Mouse (Mus musculus) megakaryocyte, adult 5-6 weeks (primary cell): ENCODE results near the gene Krtap13. TPM values are rescaled to one million over a fixed set of nuclear protein-coding genes. Genes with fewer than 3 reads are reported as not detected.
A peak's percentile ranks its signal among the peaks of the same experiment; 100 is the strongest.
"Not testable (repeated sequence)": the region's sequence is repeated elsewhere in the genome, so short reads cannot be mapped to it uniquely, and the experiment has no call there.

ENCODE experiments used
- ATAC-seq: 2 replicates; pipeline ENCODE4 v1.8.0; 2016; ENCODE audit warnings: mild to moderate bottlenecking, inconsistent platforms; ENCODE audit not compliant: poor library complexity, severe bottlenecking
- total RNA-seq, 2 experiments: library from RNA; stranded (forward) in 1 of 2; stranded (reverse) in 1 of 2; fragments of 153-499, 151-499 nt in 1 of 2; fragments of 221-1000, 200-1000 nt in 1 of 2; gene quantifications; 2 replicates each; pipeline versions ENCODE4 v1.2.3 to v1.2.4; 2015 to 2017

Krtap13 gene
- total RNA-seq (2015), result not detected in 2 replicates
- not detected in 2 replicates for total RNA-seq (2017)

- not testable (repeated sequence) for ATAC-seq
Measured at GRCm38 (mm10) chr16:88751535-88751934, at the start of gene Krtap13. Krtap13 (minus strand) TSS chr16:88751635.

- ATAC-seq, result no peak
Measured at GRCm38 (mm10) chr16:88786786-88787185, 35.4 kb upstream of the Krtap13 start.

- ATAC-seq, result no peak
Measured at GRCm38 (mm10) chr16:88777596-88777995, 26.2 kb upstream of the Krtap13 start, which contains the start of gene Gm5965. Gm5965 (plus strand) TSS chr16:88777896.

- no peak for ATAC-seq
Measured at GRCm38 (mm10) chr16:88774106-88774505, 22.7 kb upstream of the Krtap13 start, which contains the start of gene 2310057N15Rik. 2310057N15Rik (minus strand) TSS chr16:88774206.

- not testable (repeated sequence) for ATAC-seq
Measured at GRCm38 (mm10) chr16:88758547-88758946, 7.1 kb upstream of the Krtap13 start, which contains the start of gene 2310034C09Rik. 2310034C09Rik (plus strand) TSS chr16:88758847.

- ATAC-seq, result no peak
Measured at GRCm38 (mm10) chr16:88747943-88748342, 3.5 kb downstream of the Krtap13 start.

- no peak for ATAC-seq
Measured at GRCm38 (mm10) chr16:88744750-88745340, 6.6 kb downstream of the Krtap13 start.

GRCm38 (mm10) chr16:88735391-88735790 is 16.0 kb downstream of the Krtap13 start:
- ATAC-seq, result no peak

- no peak for ATAC-seq
Measured at GRCm38 (mm10) chr16:88728812-88729275, 22.6 kb downstream of the Krtap13 start, which contains the start of gene Krtap13-1. Krtap13-1 (plus strand) TSS chr16:88728862.

GRCm38 (mm10) chr16:88720031-88720430 is 31.4 kb downstream of the Krtap13 start:
- no peak for ATAC-seq

GRCm38 (mm10) chr16:88716549-88716948 is 34.9 kb downstream of the Krtap13 start:
- ATAC-seq, result no peak

- ATAC-seq, result no peak
Measured at GRCm38 (mm10) chr16:88711245-88711644, 40.2 kb downstream of the Krtap13 start.

- ATAC-seq, result no peak
Measured at GRCm38 (mm10) chr16:88710757-88711156, 40.7 kb downstream of the Krtap13 start.

- ATAC-seq, result peak; percentile 33; the same call in 1 of the 2 replicates
Measured at GRCm38 (mm10) chr16:88707496-88708012, 43.9 kb downstream of the Krtap13 start, which contains the start of gene 2310061N02Rik. 2310061N02Rik (minus strand) TSS chr16:88707962.

GRCm38 (mm10) chr16:88701072-88701864 is 50.2 kb downstream of the Krtap13 start:
- ATAC-seq, result peak; percentile 43

Other genes starting within 250 kb of the Krtap13 start
- not detected in 2 replicates for gene Cldn17, start 244.7 kb downstream of the Krtap13 start, total RNA-seq (2015)
- gene Cldn17, start 244.7 kb downstream of the Krtap13 start, total RNA-seq (2017), result not detected in 2 replicates
- not detected in 2 replicates for gene Cldn8, start 188.5 kb downstream of the Krtap13 start, total RNA-seq (2015)
- gene Cldn8, start 188.5 kb downstream of the Krtap13 start, total RNA-seq (2017), result not detected in 2 replicates
- not detected in 2 replicates for gene Krtap24-1, start 139.4 kb downstream of the Krtap13 start, total RNA-seq (2015)
- not detected in 2 replicates for gene Krtap24-1, start 139.4 kb downstream of the Krtap13 start, total RNA-seq (2017)
- not detected in 2 replicates for gene 2310079G19Rik, start 124.0 kb downstream of the Krtap13 start, total RNA-seq (2015)
- not detected in 2 replicates for gene 2310079G19Rik, start 124.0 kb downstream of the Krtap13 start, total RNA-seq (2017)
- not detected in 2 replicates for gene Krtap26-1, start 103.8 kb downstream of the Krtap13 start, total RNA-seq (2015)
- not detected in 2 replicates for gene Krtap26-1, start 103.8 kb downstream of the Krtap13 start, total RNA-seq (2017)
- gene Krtap27-1, start 80.0 kb downstream of the Krtap13 start, total RNA-seq (2015), result not detected in 2 replicates
- gene Krtap27-1, start 80.0 kb downstream of the Krtap13 start, total RNA-seq (2017), result not detected in 2 replicates
- gene 2310061N02Rik, start 43.7 kb downstream of the Krtap13 start, total RNA-seq (2015), result not detected in 2 replicates
- gene 2310061N02Rik, start 43.7 kb downstream of the Krtap13 start, total RNA-seq (2017), result not detected in 2 replicates
- not detected in 2 replicates for gene Krtap13-1, start 22.8 kb downstream of the Krtap13 start, total RNA-seq (2015)
- not detected in 2 replicates for gene Krtap13-1, start 22.8 kb downstream of the Krtap13 start, total RNA-seq (2017)
- not detected in 2 replicates for gene 2310034C09Rik, start 7.2 kb upstream of the Krtap13 start, total RNA-seq (2015)
- gene 2310034C09Rik, start 7.2 kb upstream of the Krtap13 start, total RNA-seq (2017), result not detected in 2 replicates
- gene 2310057N15Rik, start 22.6 kb upstream of the Krtap13 start, total RNA-seq (2015), result not detected in 2 replicates
- not detected in 2 replicates for gene 2310057N15Rik, start 22.6 kb upstream of the Krtap13 start, total RNA-seq (2017)
- gene Gm5965, start 26.3 kb upstream of the Krtap13 start, total RNA-seq (2015), result not detected in 2 replicates
- gene Gm5965, start 26.3 kb upstream of the Krtap13 start, total RNA-seq (2017), result not detected in 2 replicates
- not detected in 2 replicates for gene Gm20741, start 60.6 kb upstream of the Krtap13 start, total RNA-seq (2015)
- gene Gm20741, start 60.6 kb upstream of the Krtap13 start, total RNA-seq (2017), result not detected in 2 replicates
- not detected in 2 replicates for gene Krtap15, start 68.6 kb upstream of the Krtap13 start, total RNA-seq (2015)
- not detected in 2 replicates for gene Krtap15, start 68.6 kb upstream of the Krtap13 start, total RNA-seq (2017)
- not detected in 2 replicates for gene Krtap14, start 74.5 kb upstream of the Krtap13 start, total RNA-seq (2015)
- gene Krtap14, start 74.5 kb upstream of the Krtap13 start, total RNA-seq (2017), result not detected in 2 replicates
- not detected in 2 replicates for gene Krtap19-1, start 117.8 kb upstream of the Krtap13 start, total RNA-seq (2015)
- gene Krtap19-1, start 117.8 kb upstream of the Krtap13 start, total RNA-seq (2017), result not detected in 2 replicates
- not detected in 2 replicates for gene Krtap19-2, start 122.6 kb upstream of the Krtap13 start, total RNA-seq (2015)
- not detected in 2 replicates for gene Krtap19-2, start 122.6 kb upstream of the Krtap13 start, total RNA-seq (2017)
- not detected in 2 replicates for gene Krtap19-3, start 126.4 kb upstream of the Krtap13 start, total RNA-seq (2015)
- not detected in 2 replicates for gene Krtap19-3, start 126.4 kb upstream of the Krtap13 start, total RNA-seq (2017)
- gene Krtap19-4, start 133.5 kb upstream of the Krtap13 start, total RNA-seq (2015), result not detected in 2 replicates
- not detected in 2 replicates for gene Krtap19-4, start 133.5 kb upstream of the Krtap13 start, total RNA-seq (2017)
- gene Krtap19-5, start 144.8 kb upstream of the Krtap13 start, total RNA-seq (2015), result not detected in 2 replicates
- not detected in 2 replicates for gene Krtap19-5, start 144.8 kb upstream of the Krtap13 start, total RNA-seq (2017)
- gene Krtap19-9b, start 180.6 kb upstream of the Krtap13 start, total RNA-seq (2015), result not detected in 2 replicates
- gene Krtap19-9b, start 180.6 kb upstream of the Krtap13 start, total RNA-seq (2017), result not detected in 2 replicates
- gene Krtap16-3, start 211.2 kb upstream of the Krtap13 start, total RNA-seq (2015), result not detected in 2 replicates
- not detected in 2 replicates for gene Krtap16-3, start 211.2 kb upstream of the Krtap13 start, total RNA-seq (2017)